Mouse (Mus musculus): ENCODE measurements around the gene Olfr1126. TPM values are rescaled to one million over a fixed set of nuclear protein-coding genes. Genes with fewer than 3 reads are reported as not detected.
"Not testable (repeated sequence)": the region's sequence is repeated elsewhere in the genome, so short reads cannot be mapped to it uniquely, and the experiment has no call there.

Gene Olfr1126
- total RNA-seq (2021): not detected
- long read RNA-seq, experiment 1: 0 reads
- long read RNA-seq, experiment 2: 0 reads

GRCm38 (mm10) chr2:87453662-87454061, at the start of gene Olfr1126:
TSS of gene Olfr1126 (plus strand) at chr2:87453962.
- no peak for DNase-seq

DNA sequence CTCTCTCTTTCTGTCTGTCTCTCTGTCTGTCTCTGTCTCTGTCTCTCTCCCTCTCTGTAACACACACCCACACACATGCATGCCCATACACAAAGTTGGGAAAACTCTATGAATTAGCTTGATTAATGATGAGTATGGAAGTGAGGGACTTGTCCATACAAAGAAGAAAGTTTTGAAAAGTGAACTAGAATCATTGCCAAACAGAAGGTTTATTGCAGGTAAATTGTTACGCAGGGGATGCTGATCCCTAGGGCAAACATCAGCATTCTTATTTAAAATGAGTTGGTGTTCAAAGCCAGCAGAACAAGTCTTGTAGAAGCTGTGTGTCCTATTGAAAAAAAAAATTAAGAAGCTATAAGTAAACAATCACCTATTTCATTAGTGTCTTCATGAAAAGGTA, 37.4 kb upstream of the Olfr1126 start, which contains the start of gene Olfr1123:
Gene Olfr1123, plus strand, starts transcription at position 301 of the 400 bp plus-strand sequence.
- no peak for DNase-seq

- DNase-seq: no peak
These were observed 23.8 kb upstream of the Olfr1126 start, which contains the start of gene Olfr1124 for GRCm38 (mm10) chr2:87429975-87430374. TSS of gene Olfr1124 (plus strand) at chr2:87430275.

- DNase-seq: no peak
These were observed 16.0 kb upstream of the Olfr1126 start for GRCm38 (mm10) chr2:87437731-87438130.

DNA sequence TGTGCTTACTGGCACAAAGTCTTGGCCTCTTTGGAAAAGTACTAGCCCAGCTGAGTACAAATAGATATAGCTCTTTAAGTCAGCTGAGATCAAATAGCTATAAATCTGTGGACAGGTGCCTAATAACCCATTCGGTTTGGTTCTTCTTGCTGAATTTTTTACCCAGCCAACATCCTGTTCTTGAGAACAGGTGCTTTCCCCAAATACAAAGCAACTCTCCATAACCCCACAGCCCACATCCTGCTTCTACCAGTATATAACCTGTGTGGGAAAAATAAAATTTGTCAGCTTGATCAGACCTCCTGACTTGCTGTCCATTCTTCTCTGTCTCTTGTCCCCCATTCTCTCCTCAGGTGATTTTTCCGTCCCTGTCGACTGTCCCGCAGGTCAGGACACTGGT, 8.0 kb downstream of the Olfr1126 start:
- DNase-seq: no peak

DNA sequence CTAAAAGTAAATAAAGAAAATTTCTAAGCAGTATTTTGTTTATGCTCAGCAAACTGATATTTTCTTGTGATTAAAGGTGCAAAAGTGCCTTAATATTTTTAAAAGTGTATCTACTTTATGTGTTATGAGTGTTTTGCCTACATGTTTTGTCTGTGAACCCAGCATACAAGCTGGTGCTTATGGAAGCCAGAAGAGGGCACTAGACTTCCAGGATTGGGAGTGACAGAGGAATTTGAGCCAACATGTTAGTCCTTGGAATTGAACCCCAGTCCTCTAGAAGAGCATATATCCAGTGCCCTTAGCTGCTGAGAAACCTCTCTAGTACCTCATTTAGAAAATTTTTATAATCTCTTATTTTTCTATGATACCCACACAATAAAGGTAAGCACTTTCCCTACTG, 26.4 kb downstream of the Olfr1126 start:
- no peak for DNase-seq

DNA sequence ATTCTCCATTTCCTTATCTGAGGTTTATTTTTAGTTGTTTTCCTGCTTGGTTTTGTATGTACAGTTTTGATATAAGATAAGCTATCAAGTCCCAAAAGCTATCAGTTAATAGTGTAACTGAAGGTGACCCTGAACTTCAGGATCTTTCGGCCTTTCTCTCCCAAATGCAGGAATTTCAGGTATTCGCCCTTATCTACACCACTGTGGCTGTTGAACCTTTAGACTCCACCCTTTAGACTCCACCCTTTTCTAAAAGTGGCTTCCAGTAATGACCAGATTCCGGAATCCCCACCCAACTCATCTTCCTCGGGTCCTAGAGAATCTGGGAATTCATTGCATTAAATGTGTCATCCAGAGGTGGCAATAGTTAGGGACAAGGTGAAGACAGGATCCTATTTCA, 27.4 kb downstream of the Olfr1126 start:
- no peak for DNase-seq

- DNase-seq: no peak
These were observed 28.5 kb downstream of the Olfr1126 start for GRCm38 (mm10) chr2:87482276-87482675.

DNA sequence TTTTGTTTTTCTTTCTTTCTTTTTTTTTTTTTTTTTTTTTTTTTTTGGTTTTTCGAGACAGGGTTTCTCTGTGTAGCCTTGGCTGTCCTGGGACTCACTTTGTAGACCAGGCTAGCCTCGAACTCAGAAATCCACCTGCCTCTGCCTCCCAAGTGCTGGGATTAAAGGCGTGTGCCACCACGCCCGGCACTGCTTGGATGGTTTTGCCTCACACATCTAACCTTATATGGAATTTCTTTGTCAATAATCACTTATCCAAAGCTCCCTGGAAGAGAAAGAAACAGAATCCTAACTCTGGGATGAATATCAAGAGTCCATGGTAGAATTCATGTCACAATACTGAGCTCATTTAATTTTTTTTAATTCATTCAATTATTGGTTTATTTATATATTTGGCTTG, 43.2 kb downstream of the Olfr1126 start, which contains the start of gene Pramel7:
Gene Pramel7, minus strand, starts transcription at position 101 of the 400 bp plus-strand sequence.
- not testable (repeated sequence) for DNase-seq

DNA sequence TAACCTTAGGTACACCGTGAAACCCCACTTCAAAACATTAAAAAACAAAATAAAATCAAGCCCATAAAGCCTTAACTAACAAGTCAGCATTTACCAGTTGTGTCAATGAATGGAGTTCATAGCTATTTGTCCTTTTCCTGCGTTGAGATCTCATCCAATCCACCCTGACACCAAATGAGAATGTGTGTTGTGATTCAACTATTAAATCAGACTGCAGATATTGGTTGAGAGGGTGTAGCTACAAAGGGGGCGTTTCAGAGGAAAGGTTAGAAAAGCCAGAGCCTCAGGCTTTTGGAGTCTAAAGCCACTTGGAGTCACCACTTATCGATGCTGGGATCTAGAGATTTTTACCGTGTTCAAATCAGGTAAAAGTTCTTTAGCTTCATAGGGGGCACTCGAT, 52.5 kb downstream of the Olfr1126 start, which contains the start of gene Pramel6:
Gene Pramel6, plus strand, starts transcription at position 301 of the 400 bp plus-strand sequence.
- no peak for DNase-seq

Other genes starting within 250 kb of the Olfr1126 start
- gene Olfr1113, start 245.0 kb upstream of the Olfr1126 start, total RNA-seq (2021): not detected
- gene Olfr1115, start 205.9 kb upstream of the Olfr1126 start, total RNA-seq (2021): not detected
- not detected for gene Olfr1116, start 186.4 kb upstream of the Olfr1126 start, total RNA-seq (2021)
- not detected for gene Olfr1118, start 146.4 kb upstream of the Olfr1126 start, total RNA-seq (2021)
- not detected for gene Olfr1120, start 99.1 kb upstream of the Olfr1126 start, total RNA-seq (2021)
- not detected for gene Olfr1121, start 84.1 kb upstream of the Olfr1126 start, total RNA-seq (2021)
- not detected for gene Olfr1122, start 68.1 kb upstream of the Olfr1126 start, total RNA-seq (2021)
- gene Olfr1123, start 37.3 kb upstream of the Olfr1126 start, total RNA-seq (2021): not detected
- gene Olfr1124, start 23.7 kb upstream of the Olfr1126 start, total RNA-seq (2021): not detected
- gene Pramel7, start 43.1 kb downstream of the Olfr1126 start, total RNA-seq (2021): not detected
- gene Pramel6, start 52.6 kb downstream of the Olfr1126 start, total RNA-seq (2021): not detected
- gene Olfr153, start 77.8 kb downstream of the Olfr1126 start, total RNA-seq (2021): not detected
- gene Olfr1128, start 91.6 kb downstream of the Olfr1126 start, total RNA-seq (2021): not detected
- not detected for gene Olfr1129, start 119.9 kb downstream of the Olfr1126 start, total RNA-seq (2021)
- gene Olfr1130, start 152.2 kb downstream of the Olfr1126 start, total RNA-seq (2021): not detected
- gene Olfr1131, start 173.1 kb downstream of the Olfr1126 start, total RNA-seq (2021): not detected
- not detected for gene Olfr1132, start 183.6 kb downstream of the Olfr1126 start, total RNA-seq (2021)
- gene Olfr1133, start 193.4 kb downstream of the Olfr1126 start, total RNA-seq (2021): not detected
- gene Olfr1134, start 204.5 kb downstream of the Olfr1126 start, total RNA-seq (2021): not detected
- gene Olfr1135, start 219.7 kb downstream of the Olfr1126 start, total RNA-seq (2021): not detected
- not detected for gene Olfr1136, start 240.0 kb downstream of the Olfr1126 start, total RNA-seq (2021)